Mouse (Mus musculus) thymus, adult 2 months (tissue): Measurements from ENCODE around the gene Crmp1.

Experiments
- CTCF ChIP-seq: fragments of 200-500 bp; IDR thresholded peaks from 2 replicates; pipeline ENCODE4 v1.5.1; 2012; ENCODE audit warnings: mild to moderate bottlenecking, control low read depth, low read length, moderate library complexity, borderline replicate concordance; ENCODE audit not compliant: control insufficient read depth, poor library complexity, insufficient read depth; ENCODE audit errors: extremely low read depth
- POLR2A ChIP-seq: fragments of 200-500 bp; IDR thresholded peaks from 2 replicates; pipeline ENCODE4 v1.6.1; 2012; ENCODE audit warnings: mild to moderate bottlenecking, low read length, control low read depth, moderate library complexity; ENCODE audit not compliant: control insufficient read depth, poor library complexity, insufficient read depth; ENCODE audit errors: extremely low read depth

DNA sequence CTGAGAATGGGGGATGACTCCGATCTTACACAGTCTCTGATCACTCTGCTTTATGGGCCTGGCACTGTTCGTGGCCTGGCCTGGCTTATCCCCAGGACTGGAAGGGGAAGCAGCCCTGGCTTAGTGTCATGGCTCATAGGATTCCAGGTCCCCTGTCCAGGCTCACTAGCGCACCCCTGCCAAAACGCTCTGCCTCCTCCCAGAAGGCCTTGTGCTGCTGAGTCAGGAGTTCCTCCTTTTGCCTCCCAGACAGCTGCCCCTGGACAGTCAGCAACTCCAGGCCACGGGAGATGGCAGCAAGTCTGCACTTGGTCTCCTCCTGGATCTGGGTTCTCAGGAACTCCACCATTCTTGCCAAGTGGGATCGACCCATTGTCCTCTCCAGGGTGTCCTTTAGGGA lies 77.0 kb downstream of the Crmp1 start:
- TF ChIP-seq POLR2A = no peak
- no peak for TF ChIP-seq CTCF
